Mouse (Mus musculus) R1 (cell line): ENCODE data around the gene Marf1.
"Not testable (repeated sequence)": the region's sequence is repeated elsewhere in the genome, so short reads cannot be mapped to it uniquely, and the experiment has no call there.

Source experiments
- DNase-seq: peaks from one replicate; pipeline ENCODE4 v3.0.0-alpha.2; 2018; ENCODE audit warnings: low read depth, low spot score

Marf1 gene

DNA sequence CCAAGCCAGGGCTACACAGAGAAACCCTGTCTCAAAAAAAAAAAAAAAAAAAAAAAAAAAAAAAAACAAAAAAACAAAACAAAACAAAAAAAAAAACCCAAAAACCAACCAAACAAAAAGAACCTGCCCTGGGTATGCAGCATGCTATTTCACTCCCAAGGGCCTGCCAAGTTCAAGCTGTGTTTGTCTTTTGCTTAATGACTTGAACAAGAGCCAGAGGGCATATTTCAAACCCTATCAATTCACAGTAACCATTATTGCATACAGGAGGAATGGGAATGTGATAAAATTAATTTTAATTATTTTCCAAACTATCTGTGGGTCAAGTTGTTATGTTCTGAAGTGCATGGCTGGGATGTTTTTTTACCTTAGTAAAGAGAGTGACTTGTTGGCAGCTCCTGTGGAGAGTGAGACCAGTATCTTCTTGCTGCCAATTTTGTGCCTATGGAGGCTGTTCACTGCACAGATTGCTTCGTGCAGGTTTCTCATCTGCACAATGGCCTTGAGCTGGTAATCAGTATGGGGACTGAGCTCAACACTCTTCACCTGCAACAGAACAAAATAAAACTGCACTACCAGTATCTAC is 25.1 kb downstream of the Marf1 start:
- DNase-seq, result no peak

DNA sequence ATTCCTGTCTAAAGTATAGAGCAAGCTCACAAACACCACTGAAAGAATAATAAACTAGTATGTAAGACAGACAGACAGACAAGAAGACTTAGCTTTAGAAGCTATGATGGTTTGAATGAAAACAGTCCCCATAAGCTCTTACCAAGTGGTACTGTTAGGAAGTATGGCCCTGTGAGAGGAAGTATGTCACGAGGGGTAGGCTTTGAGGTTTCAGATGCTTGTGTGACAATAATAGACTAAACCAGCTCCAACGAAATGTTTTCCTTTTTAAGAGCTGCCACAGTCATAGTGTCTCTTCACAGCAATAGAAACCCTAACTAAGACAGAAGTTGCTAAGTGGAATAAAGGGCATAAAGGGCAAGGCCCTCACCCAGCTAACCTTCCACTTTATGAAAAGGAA is 28.1 kb downstream of the Marf1 start:
- DNase-seq, result no peak

DNA sequence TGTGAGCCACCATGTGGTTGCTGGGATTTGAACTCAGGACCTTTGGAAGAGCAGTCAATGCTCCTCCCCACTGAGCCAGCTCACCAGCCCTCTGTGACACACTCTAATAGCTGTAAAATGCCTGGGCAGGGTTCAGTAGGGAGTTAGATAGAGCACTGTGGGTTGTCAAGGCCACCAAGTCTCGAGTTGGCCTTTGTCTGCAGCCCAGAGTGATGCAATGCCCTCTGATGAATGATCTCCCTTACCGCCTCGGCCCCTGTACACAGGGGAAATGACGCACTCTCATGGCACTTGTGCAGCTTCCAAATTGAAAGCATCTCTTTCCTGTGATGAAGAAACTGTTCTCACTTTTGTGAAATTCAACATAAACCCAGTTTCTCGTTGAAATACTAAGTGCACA is 31.3 kb downstream of the Marf1 start:
- DNase-seq, result no peak

DNA sequence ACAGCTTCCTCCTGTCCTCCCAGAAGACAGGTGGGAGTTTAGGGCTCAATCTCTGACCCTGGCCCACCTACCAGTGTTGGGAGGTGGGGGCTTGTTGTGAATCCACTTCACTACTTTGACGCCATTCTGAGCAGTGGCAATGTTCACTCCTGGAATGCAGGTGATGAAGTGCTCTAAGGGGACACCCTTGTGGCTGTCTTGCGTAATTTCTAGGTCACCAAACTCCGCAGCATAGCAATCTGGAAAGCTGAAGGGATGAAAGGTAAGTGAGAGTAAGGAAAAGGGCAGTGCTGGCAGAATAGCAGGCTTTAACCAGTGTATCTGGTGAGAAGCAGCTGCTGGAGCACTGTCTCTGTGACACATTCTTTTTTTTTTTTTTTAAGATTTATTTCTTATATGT is 31.8 kb downstream of the Marf1 start:
- peak; percentile 52 for DNase-seq

DNA sequence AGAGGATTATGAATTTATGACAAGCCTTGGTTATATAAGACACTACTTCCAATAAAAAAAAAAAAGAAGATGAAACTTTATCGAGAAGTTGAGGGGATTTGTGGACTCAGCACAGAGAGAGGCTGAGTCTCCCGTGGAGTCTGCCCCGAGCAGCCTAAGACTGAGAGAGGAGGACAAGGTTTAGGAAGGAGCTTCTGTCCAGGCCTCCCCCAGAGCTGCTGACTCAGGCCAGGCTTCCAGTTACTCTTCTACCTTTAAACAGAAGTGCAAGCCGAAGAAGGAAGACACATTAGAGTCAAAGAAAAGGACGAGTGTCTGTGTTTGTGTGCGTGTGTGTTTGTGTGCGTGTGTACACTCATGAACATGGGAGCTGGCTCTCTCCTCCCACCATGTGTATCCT is 32.4 kb downstream of the Marf1 start:
- no peak for DNase-seq

DNA sequence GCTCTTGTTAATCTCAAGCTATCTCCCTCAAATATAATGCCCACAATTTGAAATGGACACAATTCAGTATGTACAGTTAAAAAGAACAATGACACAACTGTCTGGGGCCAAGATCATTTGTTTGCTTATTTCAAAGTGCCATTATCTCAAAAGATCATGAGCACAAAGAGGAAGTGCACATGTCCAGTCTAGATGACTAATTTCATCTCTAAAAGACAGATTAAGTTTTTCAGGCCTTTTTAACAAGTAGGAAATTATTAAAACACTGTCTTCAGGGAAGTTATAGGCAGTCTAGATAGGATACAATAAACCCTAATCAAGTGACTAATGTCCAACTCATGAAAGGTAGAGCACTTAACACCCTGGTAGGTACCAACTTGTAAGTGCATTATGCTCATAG is 34.2 kb downstream of the Marf1 start:
- no peak for DNase-seq

DNA sequence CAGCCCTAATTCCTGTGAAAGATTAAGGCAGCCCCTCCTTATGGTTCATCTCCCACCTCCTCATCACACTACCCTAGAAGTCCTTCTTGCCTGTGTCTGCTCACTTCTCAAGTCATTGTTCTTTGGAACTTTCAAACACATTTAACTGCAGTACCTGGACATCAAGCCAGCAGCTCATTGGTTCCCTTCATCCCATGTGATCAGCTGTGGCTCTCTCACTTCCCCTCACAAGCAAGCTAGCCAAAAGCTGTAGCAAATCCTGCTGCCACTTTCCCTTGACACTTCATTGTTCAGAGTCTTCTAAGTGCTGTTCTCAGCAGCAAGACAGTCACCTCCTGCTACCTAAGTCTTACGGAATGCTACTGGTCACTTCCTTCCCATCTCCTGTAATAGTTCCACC is 37.9 kb downstream of the Marf1 start:
- DNase-seq, result no peak

DNA sequence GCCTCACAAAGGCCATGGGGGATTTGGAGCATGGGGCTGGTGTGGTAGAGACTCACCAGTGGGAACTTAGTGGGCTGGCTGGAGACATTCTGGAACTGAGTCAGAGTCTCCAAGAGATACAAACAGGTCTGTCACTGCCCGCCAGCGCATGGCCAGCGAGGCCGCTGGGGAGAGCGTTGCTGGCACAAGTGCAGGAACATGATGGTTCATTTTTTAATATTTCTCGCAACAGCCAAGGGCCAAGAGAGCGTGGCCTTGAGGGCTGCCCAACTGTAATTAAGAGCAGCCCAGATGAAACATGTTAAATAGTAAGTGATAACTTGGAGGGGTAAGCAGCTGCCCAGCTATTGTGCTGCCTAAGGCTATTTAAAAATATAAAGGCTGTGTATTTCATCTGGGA is 38.4 kb downstream of the Marf1 start:
- no peak for DNase-seq

DNA sequence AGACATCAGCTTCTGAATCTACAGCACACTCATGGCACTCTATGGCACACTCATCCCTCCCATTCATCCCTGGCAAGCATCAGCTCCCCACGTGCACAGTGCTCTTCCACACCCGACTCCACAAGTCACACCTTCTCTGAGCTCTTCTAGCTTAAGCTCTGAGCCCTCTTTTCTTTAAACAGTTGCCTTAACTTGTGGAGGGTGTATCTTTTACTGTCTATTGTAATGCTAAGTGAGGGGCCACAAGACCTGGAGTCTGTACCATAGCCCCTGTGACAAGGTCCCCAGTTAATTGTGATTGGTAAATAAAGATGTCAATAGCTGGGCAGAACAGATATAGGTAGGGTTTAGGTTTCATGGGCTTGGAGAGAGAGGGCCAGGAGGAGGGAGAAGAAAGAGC is 39.2 kb downstream of the Marf1 start:
- peak; percentile 77 for DNase-seq

DNA sequence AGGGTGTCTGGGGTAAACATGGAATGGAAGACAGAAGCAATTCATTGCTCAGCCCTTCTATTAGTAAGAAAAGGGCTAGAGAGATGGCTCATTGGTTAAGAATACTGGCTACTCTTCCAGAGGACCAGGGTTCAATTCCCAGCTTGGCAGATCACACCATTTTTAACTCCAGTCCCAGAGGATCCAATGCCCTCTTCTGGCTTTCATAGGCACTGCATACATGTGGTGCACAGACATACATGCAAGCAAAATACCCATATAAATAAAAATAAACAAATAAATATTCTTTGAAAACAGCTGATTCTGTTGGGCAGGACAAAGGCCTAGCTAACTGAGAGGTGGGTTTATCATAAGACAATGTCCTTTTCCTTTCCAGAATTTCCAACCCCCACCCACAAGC is 40.6 kb downstream of the Marf1 start:
- DNase-seq, result peak; percentile 36

DNA sequence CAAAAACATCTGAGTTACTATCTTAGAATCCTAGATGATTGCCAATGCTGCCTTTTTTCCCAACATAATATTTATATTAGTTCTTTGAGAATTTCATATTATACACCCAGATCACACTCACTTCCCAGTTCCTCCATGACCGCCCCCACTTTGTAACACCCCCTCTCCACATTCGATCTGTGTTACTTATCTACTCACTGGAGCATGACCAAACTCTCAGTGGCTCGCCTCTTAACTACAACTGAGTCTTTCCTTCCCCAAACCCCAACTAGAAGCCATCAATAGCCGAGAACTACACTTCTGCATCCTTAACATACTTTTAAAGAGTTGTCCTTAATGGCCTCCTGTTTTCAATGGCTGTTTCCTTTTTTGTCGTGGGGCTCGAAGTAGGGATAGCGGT is 41.6 kb downstream of the Marf1 start:
- no peak for DNase-seq

DNA sequence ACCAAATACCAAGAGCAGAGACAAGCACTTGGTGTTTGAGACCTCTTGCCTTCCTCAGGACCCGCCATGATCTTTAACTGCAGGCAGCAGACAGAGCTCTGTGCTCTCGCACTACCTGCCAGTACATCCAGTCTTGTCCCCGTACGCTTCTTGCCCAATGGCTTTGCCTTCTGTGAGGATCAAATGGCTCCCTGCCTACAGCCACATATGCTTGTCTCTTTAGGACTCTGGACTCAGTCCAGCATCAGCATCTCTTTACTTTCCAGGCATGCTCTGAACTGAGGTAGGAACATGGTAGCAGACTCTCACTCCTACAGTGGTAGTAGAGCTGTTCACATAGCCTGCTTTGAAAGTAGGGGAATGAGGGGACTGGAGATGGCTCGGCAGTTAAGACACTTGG is 42.2 kb downstream of the Marf1 start:
- no peak for DNase-seq

DNA sequence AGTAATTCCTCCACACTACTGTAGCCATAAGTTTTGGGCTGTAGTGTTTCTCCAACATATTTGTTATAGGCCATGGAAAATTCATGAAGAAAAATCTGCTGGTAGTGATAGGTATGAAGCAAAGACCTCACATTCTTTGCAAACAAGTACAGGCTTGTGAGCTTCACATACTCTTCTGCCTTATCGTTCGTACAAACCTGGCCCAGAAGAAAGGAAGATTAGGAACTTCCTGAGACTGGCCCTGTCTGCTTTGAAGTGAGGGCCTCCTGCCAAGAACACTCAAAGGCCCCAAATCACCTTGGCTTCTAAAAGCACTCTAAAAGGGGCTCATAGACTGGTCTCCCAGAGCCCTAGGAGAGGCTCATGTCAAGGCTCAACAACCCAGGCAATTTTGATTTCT is 45.9 kb downstream of the Marf1 start:
- DNase-seq, result no peak

DNA sequence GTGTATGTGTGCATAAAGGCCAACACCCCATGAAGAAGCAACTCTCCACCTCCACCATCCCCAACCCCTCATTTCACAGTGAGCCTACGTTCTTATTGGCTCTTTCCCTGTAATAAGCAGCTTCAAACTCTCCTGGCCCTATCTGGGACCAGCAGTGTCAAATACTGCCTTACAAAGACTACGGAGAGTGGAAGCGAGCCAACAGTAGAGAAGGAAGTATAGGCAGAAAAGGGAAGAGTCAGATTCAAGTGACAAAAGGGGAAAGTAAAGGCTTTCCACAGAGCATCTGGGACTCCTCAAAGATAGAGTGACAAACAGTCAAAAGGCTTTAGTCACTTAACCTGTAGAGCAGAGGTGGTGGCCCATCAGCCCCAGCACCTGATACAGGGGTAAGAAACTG is 50.4 kb downstream of the Marf1 start:
- no peak for DNase-seq

DNA sequence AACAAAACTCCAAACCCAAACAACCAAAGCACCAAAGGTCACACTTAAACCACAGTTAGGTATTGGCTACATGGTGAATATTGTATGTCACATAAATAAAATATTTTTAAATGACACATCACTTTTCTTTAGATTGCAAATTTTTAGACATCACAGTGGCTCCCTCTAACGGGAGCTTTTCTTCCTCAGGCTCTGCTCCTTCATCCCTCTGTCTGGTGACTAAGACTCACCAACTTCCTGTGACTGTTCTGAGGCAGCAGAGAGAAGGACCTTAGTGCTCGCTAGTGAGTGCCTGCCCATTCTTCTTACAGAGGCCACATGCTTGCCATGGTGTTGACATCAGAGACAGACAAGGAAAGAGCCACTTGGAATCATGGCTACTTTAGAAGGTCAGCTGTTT is 51.0 kb downstream of the Marf1 start:
- DNase-seq, result no peak

DNA sequence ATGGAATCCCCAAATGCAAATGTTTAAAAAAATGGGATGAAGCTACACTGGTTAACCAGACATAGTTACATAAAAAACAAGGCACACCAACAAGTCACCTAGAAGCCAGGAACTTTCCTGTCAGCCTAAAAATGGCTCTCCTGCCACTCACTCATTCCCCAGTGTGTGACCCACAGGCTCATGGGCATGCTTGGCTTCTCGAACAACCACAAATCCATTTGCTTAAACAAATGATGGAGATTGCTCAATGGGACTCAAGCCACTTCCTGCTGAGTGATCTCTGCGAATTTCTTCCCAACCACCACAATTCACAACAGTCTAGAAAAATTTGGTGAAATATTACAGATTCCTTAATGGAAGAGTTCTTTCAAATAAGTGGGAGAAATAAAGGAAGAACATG is 52.2 kb downstream of the Marf1 start:
- no peak for DNase-seq

DNA sequence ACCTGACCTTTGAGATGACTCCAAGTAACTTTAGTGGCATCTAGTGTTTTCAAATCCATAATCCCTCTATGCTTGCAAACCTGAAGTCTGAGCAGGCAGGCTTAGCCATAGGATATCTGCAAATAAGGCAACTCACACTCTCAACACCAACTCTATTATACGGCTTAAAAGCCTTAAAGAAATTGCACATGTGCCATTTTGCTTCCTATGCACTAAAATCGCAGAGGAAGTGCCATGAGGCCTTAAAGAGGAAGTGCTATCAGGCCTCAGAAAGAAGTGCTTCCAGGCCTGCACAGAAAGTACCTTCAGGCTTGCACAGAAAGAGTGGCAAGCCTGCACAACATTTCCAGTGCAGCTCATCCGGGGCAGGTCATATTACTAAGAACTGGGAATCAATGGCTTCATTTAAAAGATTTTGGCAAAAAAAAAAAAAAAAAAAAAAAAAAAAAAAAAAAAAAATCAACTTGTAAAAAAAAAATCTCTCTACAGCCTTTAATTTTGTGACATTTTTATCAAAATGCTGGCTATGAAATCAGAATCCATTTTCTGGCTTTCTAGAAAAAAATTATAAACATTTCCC is 53.4 kb downstream of the Marf1 start:
- no peak for DNase-seq

DNA sequence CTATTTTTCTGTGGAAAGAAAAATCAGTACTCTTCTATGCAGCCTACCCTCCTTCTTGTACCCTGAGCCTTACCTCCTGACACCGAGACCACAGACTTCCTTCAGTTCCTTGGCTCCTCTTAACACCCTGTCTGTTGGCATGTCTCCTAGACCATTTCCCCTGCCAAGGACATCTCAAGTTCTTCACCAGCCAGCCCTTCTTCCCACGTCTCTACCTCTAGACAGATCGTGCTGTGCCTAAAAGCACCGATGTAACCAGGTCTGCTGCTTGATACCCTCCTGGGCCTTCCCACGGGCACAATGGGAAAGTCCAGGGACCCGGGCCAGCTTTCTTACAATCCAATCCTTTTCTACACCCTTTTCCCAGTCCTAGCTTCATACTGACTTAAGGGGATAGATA is 57.3 kb downstream of the Marf1 start:
- DNase-seq, result no peak

DNA sequence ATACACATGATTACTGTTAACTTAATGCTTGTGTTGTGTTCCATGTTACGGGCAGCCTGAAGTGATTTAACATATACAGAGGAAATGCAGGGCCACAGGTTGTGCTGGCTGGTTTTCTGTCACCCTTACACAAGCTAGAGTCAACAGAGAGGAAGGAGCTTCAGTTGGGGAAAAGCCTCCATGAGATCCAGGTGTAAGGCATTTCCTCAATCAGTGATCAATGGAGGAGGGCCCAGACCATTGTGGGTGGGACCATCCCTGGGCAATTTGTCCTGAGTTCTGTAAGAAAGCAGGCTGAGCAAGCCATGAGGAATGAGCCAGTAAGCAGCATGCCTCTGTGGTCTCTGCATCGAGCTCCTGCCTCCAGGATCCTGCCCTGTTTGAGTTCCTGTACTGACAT is 71.4 kb downstream of the Marf1 start:
- DNase-seq, result no peak

DNA sequence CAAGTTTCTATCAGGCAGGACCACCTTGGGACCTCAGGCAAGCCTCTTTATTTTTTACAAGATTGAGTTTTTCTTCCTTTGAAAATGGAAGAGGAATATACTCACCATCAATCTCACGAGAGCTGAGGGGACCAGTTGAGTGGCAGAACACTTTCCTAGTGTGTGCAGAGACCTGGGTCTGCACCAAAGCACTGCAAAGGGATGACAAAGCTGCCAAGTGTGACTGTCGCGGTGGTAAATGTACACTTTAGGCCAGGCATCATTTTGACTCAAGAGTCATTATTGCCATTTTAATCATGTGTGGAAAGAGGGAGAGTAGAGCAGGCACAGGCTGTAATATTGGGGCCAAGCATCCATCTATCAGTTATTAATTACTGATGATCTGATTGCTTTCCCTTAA is 73.9 kb downstream of the Marf1 start:
- no peak for DNase-seq

DNA sequence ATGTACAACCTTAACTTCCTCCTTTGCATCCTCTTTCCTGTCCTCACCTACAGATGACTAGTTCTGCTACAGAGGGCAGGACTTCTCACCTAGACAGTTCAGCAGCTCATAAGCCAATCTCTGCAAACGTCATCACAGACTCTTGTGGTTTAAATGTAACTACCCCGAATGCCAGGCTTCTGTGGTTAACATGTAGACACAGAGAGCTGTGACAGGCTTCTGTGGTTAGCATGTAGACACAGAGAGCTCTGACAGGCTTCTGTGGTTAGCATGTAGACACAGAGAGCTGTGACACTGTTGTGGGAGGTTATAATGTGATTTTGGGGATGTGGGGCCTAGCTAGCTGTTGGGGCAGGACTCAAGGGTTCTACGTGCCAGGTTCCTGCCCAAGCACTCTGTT is 74.9 kb downstream of the Marf1 start:
- no peak for DNase-seq

DNA sequence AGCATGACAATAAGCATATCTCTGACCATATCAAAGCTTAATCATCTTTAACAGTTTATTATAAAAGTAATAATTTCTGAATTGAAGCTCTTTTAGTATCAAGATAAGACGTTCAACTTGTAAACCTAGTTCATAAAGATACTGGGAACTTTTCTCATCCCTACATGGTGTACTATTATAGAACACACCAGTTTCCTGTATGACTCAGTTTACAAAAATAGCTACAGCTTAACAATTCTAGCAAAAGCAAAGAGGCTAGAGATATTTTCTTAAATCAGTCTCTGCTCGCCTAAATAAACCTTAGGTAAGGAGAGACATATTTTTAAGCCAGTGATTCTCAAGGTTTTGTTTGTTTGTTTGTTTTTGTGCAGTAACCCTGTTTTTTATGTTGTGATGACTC is 80.2 kb downstream of the Marf1 start:
- no peak for DNase-seq

DNA sequence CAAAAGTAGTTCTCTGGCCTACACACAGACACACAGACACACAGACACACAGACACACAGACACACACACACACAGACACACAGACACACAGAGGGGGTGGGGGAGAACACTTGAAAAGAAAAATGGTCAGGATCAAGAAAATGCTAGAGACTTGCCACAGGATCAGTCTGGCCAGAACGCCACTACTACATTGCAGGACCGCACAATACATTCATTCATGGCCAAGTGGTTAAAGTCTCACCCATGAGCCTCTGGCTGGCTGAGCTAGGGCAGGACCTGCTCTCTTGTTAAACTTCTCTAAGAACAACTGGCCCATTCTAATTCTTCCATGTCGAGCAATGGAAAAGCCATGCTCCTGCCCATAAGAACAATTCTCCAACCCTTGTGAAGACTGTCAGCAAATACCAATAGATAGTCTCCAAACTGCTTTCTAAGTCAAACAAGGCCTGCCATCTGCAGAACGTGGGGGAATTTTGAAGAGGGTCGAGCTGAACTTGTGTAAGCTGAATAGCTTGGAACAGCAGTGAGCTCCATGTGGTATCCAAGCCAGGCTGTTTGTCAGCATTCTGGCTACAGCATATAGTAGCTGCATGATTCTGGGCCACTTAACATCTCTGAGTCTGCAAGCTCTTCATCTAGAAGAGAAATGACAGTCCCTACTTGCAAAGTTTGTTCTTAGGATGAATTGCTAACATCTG is 92.5 kb downstream of the Marf1 start:
- DNase-seq, result no peak

DNA sequence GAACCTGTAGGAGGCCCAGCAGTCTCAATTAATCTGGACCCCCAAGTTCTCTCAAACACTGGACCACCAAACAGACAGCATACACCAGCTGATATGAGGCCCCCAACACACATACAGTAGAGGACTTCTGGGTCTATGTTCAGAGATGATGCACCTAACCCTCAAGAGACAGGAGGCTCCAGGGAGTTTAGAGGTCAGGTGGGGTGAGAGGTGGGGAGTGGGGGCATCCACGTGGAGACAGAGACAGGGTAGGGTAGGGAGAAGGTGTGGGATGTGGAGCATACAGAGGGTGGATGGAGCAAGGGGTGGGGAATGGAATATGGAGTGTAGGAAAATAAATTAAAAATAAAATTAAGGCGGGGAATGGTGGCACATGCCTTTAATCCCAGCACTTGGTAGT is 94.5 kb downstream of the Marf1 start:
- not testable (repeated sequence) for DNase-seq
